Mouse (Mus musculus) thymus, adult 2 months (tissue): ENCODE results near the gene Oprd1.

Experiments used
- CTCF ChIP-seq: fragments of 200-500 bp; IDR thresholded peaks from 2 replicates; pipeline ENCODE4 v1.5.1; 2012; ENCODE audit warnings: mild to moderate bottlenecking, control low read depth, low read length, moderate library complexity, borderline replicate concordance; ENCODE audit not compliant: control insufficient read depth, poor library complexity, insufficient read depth; ENCODE audit errors: extremely low read depth
- POLR2A ChIP-seq: fragments of 200-500 bp; IDR thresholded peaks from 2 replicates; pipeline ENCODE4 v1.6.1; 2012; ENCODE audit warnings: mild to moderate bottlenecking, low read length, control low read depth, moderate library complexity; ENCODE audit not compliant: control insufficient read depth, poor library complexity, insufficient read depth; ENCODE audit errors: extremely low read depth

DNA sequence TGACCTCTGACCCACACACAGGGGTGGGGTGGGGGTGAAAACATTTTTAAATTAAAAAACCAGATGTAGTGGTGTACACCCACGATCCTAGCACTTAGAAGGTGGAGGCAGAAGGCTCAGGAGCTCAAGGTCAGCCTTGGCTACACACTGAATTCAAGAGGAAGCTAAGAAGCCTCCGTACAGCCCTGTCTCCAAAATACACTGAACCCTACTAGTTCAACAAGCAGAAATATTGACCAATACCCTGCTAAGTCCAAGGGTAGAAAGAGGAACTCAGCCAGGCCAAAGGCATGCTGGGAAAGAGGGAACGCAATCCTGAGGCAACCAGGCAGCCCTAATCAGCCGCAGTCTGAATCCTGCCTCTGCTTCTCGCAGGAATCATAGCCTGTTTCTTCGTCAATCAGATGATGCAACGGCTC lies 66.0 kb downstream of the Oprd1 start:
- no peak for TF ChIP-seq CTCF
- no peak for TF ChIP-seq POLR2A
